Mouse (Mus musculus) cerebellum, adult 2 months (tissue): ENCODE measurements at regions not wholly inside any gene's neighbourhood (a gene's known extent, or its start where the extent isn't known, plus 50 kb on each side); places are given as distances from the start of the nearest gene placed in this dataset.

Experiments used
- CTCF ChIP-seq: fragments of 200-500 bp; IDR thresholded peaks from 2 replicates; pipeline ENCODE4 v1.5.1; 2011; ENCODE audit warnings: low read depth, mild to moderate bottlenecking, control low read depth, low read length, moderate library complexity, borderline replicate concordance; ENCODE audit not compliant: insufficient read depth
- POLR2A ChIP-seq: fragments of 200-500 bp; IDR thresholded peaks from 2 replicates; pipeline ENCODE4 v1.6.1; 2011; ENCODE audit warnings: low read length, control low read depth, borderline replicate concordance; ENCODE audit not compliant: insufficient read depth

DNA sequence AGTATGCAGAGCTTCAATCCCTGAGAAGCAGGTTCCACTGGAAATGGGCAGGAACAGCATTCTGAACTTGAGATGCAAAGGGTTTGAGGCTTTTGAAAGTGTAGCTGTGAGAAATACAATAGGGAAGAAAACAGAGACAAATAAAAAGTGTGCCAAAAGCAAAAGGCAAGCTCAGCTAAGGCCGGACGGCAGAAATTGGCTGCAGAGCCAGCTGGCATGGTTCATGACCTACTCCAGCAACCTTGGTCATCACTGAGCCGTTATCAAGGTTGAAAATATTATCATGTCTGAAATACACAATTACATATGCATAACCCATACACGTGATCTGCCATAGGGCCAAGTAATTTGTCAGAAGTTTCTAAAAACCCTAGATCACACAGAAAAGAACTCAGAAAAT lies 418.4 kb downstream of the Gtdc1 start:
- TF ChIP-seq CTCF (no peak), POLR2A (no peak)
